Mouse (Mus musculus) embryonic facial prominence, embryonic 11.5 days (tissue): ENCODE results near the gene Yars. TPM values are rescaled to one million over a fixed set of nuclear protein-coding genes. Genes with fewer than 3 reads are reported as not detected.

ENCODE experiments used
- ATAC-seq: fragments of 200-750 bp; cut with Nextera tagmentation; replicated peaks from 2 replicates; pipeline ENCODE4 v1.8.0; 2017; ENCODE audit warnings: low read depth; ENCODE audit not compliant: insufficient number of reproducible peaks, low FRiP score, low TSS enrichment
- DNase-seq: peaks from one replicate; pipeline ENCODE4 v3.0.0-alpha.2; 2015; ENCODE audit warnings: low spot score
- H3K27ac ChIP-seq: fragments of 300-500 bp; sonication (generic); replicated peaks from 2 replicates; pipeline ENCODE4 v1.5.1; 2014; ENCODE audit warnings: mild to moderate bottlenecking, low read depth, low read length, control low read depth
- H3K27me3 ChIP-seq: fragments of 300-500 bp; sonication (generic); 2 replicates; pipeline ENCODE4 v1.6.1; 2014; ENCODE audit warnings: mild to moderate bottlenecking, low read length, moderate library complexity, mixed read lengths; ENCODE audit not compliant: control insufficient read depth, insufficient read depth
- H3K36me3 ChIP-seq: fragments of 300-500 bp; sonication (generic); replicated peaks from 2 replicates; pipeline ENCODE4 v1.6.1; 2014; ENCODE audit warnings: low read depth, mild to moderate bottlenecking, low read length, moderate library complexity, mixed read lengths; ENCODE audit not compliant: control insufficient read depth, insufficient read depth
- H3K4me1 ChIP-seq: fragments of 300-500 bp; sonication (generic); 2 replicates; pipeline ENCODE4 v1.6.1; 2014; ENCODE audit warnings: low read length, mixed read lengths; ENCODE audit not compliant: control insufficient read depth, insufficient read depth
- H3K4me2 ChIP-seq: fragments of 300-500 bp; sonication (generic); 2 replicates; pipeline ENCODE4 v1.6.1; 2014; ENCODE audit warnings: low read depth, mild to moderate bottlenecking, control low read depth, low read length, moderate library complexity
- H3K4me3 ChIP-seq: fragments of 300-500 bp; sonication (generic); 2 replicates; pipeline ENCODE4 v1.5.1; 2014; ENCODE audit warnings: low read depth, low read length, control low read depth
- H3K9ac ChIP-seq: fragments of 300-500 bp; sonication (generic); replicated peaks from 2 replicates; pipeline ENCODE4 v1.6.1; 2014; ENCODE audit warnings: mild to moderate bottlenecking, control low read depth, low read length
- H3K9me3 ChIP-seq: fragments of 300-500 bp; sonication (generic); replicated peaks from 2 replicates; pipeline ENCODE4 v1.6.1; 2016; ENCODE audit warnings: mild to moderate bottlenecking, low read length, inconsistent platforms, mixed read lengths; ENCODE audit not compliant: control insufficient read depth
- WGBS: fragments of 180-500 bp; shearing (Covaris S2); extraction: QIAGEN DNeasy Blood & Tissue Kit; methylation state at CpG from one replicate; pipeline ENCODE4 v1.1.7; 2014; 5-methylcytosine and 5-hydroxymethylcytosine counted together
- polyA plus RNA-seq: library from polyadenylated mRNA; unstranded; fragments of >200 nt; fragmentation: Nextera tagmentation; extraction: Ambion mirVana; gene quantifications from 2 replicates; pipeline ENCODE4 v1.2.1, GENCODE M21; 2014

Yars gene
- polyA plus RNA-seq, 1 experiment from 2014 or later, result 91.1 TPM

DNA sequence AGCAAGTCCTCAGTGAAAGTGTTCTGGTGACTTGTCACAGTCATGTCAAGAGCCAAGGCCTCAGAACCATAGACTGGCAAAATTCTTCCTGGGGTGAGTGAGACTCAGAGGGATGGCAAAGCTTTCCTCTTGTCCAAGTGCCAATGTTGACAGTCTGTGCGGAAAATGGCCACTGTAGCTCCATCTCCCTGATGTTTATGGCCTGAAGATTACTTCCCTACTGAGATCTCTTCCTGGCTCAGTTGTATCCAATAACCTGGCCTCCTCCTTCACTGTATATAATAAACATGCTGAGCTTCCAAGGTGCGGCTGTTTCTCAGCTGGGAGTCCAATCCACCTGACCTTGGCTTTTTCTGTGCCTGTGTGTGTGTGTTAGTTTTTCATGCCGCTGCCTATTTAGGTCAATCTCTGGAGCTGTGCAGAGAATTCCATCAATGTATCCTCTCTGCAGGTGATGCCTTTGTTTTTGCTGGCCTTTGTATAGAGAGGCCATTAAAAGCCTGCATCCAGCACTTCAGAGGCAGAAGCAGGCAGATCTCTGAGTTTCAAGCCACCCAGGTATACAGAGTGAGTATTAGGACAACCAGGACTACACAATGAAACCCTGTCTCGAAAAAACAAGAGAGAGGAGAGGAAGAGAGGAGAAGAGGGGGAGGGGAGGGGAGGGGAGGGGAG is 27.8 kb upstream of the Yars start:
- peaks cover 5% of the 10 kb centered on the region for H3K36me3 ChIP-seq
- H3K4me2 ChIP-seq, result no peak overlapping the region
- ATAC-seq (no peak), DNase-seq (no peak)
- 96% methylated on average over 3 of the region's 4 CpGs for WGBS
- H3K4me3 ChIP-seq, result no peak overlapping the region
- H3K27me3 ChIP-seq, result no peaks in the 10 kb centered on the region
- no peak overlapping the region for H3K27ac ChIP-seq
- H3K9me3 ChIP-seq, result no peaks in the 10 kb centered on the region
- H3K4me1 ChIP-seq, result no peaks in the 10 kb centered on the region
- H3K9ac ChIP-seq, result no peak overlapping the region

DNA sequence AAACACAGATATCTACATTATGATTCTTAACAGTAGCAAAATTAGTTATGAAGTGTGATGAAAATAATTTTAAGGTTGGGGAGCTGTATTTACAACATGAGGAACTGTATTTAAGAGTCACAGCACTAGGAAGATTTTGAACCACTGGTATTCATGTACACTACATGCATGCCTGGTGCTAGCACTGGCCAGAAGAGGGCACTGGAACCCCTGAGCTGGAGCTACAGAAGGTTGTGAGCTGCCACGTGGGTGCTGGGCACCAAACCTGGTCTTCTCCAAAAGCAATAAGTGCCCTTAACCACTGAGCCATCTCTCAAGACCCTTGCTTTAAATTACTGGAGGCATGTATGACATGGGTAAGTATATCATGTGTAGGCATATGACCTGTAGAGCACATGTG is 17.0 kb upstream of the Yars start:
- no peak for DNase-seq
- Histone ChIP-seq H3K9me3 (no peaks in the 10 kb centered on the region), H3K4me2 (no peak overlapping the region), H3K27ac (no peak overlapping the region), H3K4me3 (no peak overlapping the region), H3K36me3 (peaks cover 16% of the 10 kb centered on the region), H3K27me3 (no peaks in the 10 kb centered on the region), H3K4me1 (no peaks in the 10 kb centered on the region), H3K9ac (no peak overlapping the region)
- WGBS, result 71% methylated on average over 1 of the region's 1 CpGs
- ATAC-seq, result no peak

DNA sequence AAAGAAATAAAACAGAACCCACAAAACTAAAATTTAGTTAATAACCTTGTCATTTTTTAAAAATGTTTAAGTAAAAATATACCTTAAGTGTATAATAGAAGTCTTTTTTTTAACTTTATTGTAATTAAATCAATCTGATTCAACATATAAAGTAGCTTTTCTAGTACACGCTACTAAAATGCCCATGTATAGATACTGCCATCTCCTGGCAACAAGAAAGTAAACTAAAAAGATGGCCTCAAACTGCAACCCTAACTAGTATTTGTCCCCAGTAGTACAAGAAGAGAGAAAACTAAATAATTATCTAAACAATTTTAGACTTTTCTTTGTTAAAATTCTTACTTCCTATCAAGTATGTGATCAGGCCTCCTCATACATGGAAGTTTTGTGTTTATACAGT is 10.0 kb upstream of the Yars start:
- ATAC-seq, result no peak
- H3K27ac ChIP-seq, result no peak overlapping the region

DNA sequence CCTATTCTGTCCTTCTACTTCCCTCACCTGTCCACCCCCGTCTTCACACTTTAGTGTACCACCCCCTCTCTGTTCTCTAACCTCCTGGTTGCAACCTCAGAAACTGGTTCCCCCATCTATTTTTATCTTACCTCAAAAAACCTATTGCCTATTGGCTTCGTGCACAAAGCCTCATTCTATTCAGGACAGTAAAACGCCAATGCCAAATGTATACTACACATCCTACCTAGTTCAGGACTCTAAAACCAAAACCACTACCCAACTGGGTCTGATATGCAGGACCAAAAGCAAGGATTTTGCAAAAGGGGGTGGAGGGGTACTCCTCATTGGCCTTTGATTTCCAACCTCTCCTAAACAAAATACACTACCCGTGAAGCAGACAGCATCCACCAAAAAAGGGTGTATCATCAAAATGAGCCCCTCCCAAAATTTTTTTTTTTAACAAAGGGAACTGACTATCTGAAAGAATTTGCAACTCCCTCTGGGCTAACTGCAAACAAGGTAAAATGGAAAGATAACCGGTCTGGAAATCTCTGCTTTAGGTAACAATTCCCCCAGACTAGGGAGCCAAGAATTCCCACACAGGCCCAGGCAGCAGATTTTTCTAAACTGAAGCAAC is 1.4 kb upstream of the Yars start:
- H3K9me3 ChIP-seq, result no peaks in the 10 kb centered on the region
- 45% methylated on average over 5 of the region's 5 CpGs for WGBS
- no peak for ATAC-seq

More for the DNA sequence above, 10.0 kb upstream of the Yars start:
- Histone ChIP-seq H3K27me3 (no peaks in the 10 kb centered on the region), H3K4me3 (no peak overlapping the region), H3K4me1 (no peaks in the 10 kb centered on the region), H3K9me3 (no peaks in the 10 kb centered on the region), H3K9ac (no peak overlapping the region), H3K36me3 (peaks cover 4% of the 10 kb centered on the region), H3K4me2 (no peak overlapping the region)
- no peak for DNase-seq
- WGBS, result 74% methylated on average over 1 of the region's 1 CpGs

DNA sequence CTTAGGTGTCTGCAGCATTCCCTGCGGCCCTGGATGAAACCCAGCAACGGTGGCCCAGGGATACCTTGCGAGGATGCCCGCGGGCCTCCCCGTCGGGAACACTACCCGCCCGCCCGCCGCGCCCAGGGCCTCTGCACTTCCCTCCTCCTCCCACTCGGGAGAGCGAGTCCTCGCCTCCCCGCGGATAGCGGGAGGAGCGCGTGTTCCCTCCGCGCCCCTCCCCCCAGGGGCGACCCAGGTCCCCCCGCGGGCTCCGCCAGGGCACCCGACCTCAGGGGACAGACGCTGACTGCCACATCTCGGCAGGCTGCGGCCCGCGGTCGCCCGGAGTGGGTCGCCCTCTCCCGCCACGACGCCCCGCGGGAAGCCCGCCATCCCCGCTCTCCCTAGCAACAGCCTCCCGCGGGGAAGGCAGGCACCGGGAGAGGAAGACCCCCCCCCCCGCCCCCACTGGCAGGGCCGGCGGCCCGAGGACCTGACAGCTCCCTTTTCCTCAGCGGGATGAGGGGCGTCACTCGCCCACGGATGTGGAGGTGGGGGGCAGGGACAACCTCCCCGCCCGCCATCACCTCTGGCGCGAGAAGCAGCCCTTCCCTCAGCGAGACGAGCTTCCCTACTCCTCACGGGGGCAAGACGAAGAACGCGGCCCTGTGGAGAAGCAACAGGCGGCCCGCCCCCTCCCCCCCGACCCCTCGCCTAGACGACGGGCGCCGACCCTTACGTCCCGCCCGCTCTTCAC is 588 bp upstream of the Yars start:
- peak overlapping the region; percentile 90 for H3K9ac ChIP-seq
- H3K4me3 ChIP-seq, result peak overlapping the region; percentile 92
- WGBS, result under 1% methylated on average over 36 of the region's 74 CpGs
- H3K4me1 ChIP-seq, result 0 out of 2 replicates have a peak, but pooled peaks cover 2% of the 10 kb centered on the region
- peak; percentile 63 for DNase-seq
- peak overlapping the region; percentile 89 for H3K27ac ChIP-seq
- no peaks in the 10 kb centered on the region for H3K9me3 ChIP-seq
- peak; percentile 64 for ATAC-seq
- H3K36me3 ChIP-seq, result no peaks in the 10 kb centered on the region
- no peaks in the 10 kb centered on the region for H3K27me3 ChIP-seq
- H3K4me2 ChIP-seq, result peak overlapping the region; percentile 60

More for the DNA sequence above, 1.4 kb upstream of the Yars start:
- Histone ChIP-seq H3K4me3 (peak overlapping the region; percentile 92), H3K4me2 (peak overlapping the region; percentile 60), H3K27ac (peak overlapping the region; percentile 89), H3K36me3 (no peaks in the 10 kb centered on the region), H3K27me3 (no peaks in the 10 kb centered on the region), H3K4me1 (0 out of 2 replicates have a peak, but pooled peaks cover 2% of the 10 kb centered on the region), H3K9ac (peak overlapping the region; percentile 90)
- peak; percentile 8 for DNase-seq

DNA sequence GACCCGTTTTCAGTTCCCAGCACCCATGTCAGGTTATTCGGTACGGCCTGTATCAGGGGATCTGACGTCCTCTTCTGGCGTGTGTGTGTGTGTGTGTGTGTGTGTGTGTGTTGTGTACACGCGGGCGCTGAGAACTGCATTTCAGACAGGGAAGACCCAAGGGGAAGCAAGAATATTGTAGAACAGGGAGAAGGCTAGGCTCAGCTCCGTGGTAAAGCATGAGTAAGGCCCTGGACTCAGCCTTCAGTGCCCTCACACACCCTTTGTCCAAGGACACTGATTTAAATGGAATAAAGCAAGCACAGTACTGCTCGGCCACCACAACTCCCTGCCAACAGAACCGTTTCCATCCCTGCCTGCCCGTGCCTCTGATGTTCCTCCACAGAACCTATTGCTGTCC is 978 bp downstream of the Yars start:
- no peak overlapping the region for H3K27ac ChIP-seq
- DNase-seq (no peak), ATAC-seq (no peak)
- no peaks in the 10 kb centered on the region for H3K36me3 ChIP-seq
- H3K4me1 ChIP-seq, result 0 out of 2 replicates have a peak, but pooled peaks cover 2% of the 10 kb centered on the region
- H3K27me3 ChIP-seq, result no peaks in the 10 kb centered on the region
- peak overlapping the region; percentile 76 for H3K9ac ChIP-seq
- H3K4me3 ChIP-seq, result peak overlapping the region; percentile 92
- peak overlapping the region; percentile 53 for H3K4me2 ChIP-seq
- H3K9me3 ChIP-seq, result no peaks in the 10 kb centered on the region
- 5% methylated on average over 12 of the region's 12 CpGs for WGBS

DNA sequence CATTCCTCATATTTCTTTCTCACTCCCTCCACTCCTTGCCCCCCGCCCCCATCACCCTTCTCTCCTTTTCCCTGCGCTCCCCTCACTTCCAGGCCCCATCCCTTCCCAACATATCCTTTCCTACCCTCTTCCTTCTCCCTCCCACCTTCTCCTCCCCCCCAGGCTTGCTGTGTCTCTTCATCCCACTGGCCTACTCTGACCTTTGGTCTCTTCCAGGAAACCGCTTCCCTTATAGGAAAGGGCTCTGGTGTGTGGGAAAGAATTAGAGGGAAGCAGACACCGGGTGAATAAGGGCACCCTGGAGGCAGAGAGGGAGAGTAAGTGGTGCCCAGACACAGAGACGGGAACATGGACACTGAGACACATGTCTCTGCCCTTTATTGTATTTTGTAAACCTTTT is 2.1 kb downstream of the Yars start:
- Histone ChIP-seq H3K4me3 (no peak overlapping the region), H3K4me2 (no peak overlapping the region), H3K4me1 (0 out of 2 replicates have a peak, but pooled peaks cover 2% of the 10 kb centered on the region), H3K27me3 (no peaks in the 10 kb centered on the region), H3K27ac (no peak overlapping the region), H3K36me3 (no peaks in the 10 kb centered on the region), H3K9ac (no peak overlapping the region), H3K9me3 (no peaks in the 10 kb centered on the region)
- ATAC-seq (no peak), DNase-seq (no peak)
- 54% methylated on average over 5 of the region's 5 CpGs for WGBS

DNA sequence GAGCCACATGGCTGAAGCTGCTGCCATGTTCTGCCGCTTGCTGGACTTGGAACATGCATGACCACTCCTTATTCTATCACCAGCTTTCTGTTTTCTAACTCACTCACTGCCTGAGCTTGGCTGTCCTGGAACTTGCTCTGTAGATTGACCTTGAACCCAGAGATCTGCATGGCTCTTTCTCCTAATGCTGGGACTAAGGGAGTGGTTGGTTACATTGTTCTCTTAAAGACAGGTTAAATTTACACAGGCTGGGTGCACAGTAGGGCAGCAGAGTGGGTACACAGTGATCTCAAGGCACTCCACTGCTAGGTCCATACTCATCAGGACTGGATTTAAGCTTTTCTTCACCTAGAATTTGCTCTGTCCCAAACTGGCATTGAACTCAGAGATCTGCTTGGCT is 4.7 kb downstream of the Yars start:
- Histone ChIP-seq H3K4me2 (no peak overlapping the region), H3K4me1 (0 out of 2 replicates have a peak, but pooled peaks cover 2% of the 10 kb centered on the region), H3K27ac (no peak overlapping the region), H3K9me3 (no peaks in the 10 kb centered on the region), H3K9ac (no peak overlapping the region), H3K36me3 (peaks cover 7% of the 10 kb centered on the region; the same call in 1 of the 2 replicates), H3K4me3 (no peak overlapping the region), H3K27me3 (no peaks in the 10 kb centered on the region)
- WGBS, result 93% methylated on average over 1 of the region's 1 CpGs
- no peak for DNase-seq
- ATAC-seq, result no peak
